Mouse (Mus musculus) neural tube, embryonic 13.5 days (tissue): ENCODE results near the gene Scnn1a. TPM values are rescaled to one million over a fixed set of nuclear protein-coding genes. Genes with fewer than 3 reads are reported as not detected.

ENCODE experiments used
- ATAC-seq: fragments of 200-750 bp; cut with Nextera tagmentation; 2 replicates; pipeline ENCODE4 v1.8.0; 2017; ENCODE audit warnings: low read depth, mild to moderate bottlenecking, moderate TSS enrichment, moderate library complexity
- H3K27ac ChIP-seq: fragments of 300-500 bp; sonication (generic); replicated peaks from 2 replicates; pipeline ENCODE4 v1.5.1; 2015; ENCODE audit warnings: moderate library complexity, mild to moderate bottlenecking, inconsistent platforms
- H3K27me3 ChIP-seq: fragments of 300-500 bp; sonication (generic); 2 replicates; pipeline ENCODE4 v1.6.1; 2015; ENCODE audit warnings: mild to moderate bottlenecking, inconsistent platforms
- H3K36me3 ChIP-seq: fragments of 300-500 bp; sonication (generic); 2 replicates; pipeline ENCODE4 v1.6.1; 2015; ENCODE audit warnings: mild to moderate bottlenecking, inconsistent platforms
- H3K4me1 ChIP-seq: fragments of 300-500 bp; sonication (generic); replicated peaks from 2 replicates; pipeline ENCODE4 v1.6.1; 2015; ENCODE audit warnings: inconsistent platforms
- H3K4me2 ChIP-seq: fragments of 300-500 bp; sonication (generic); 2 replicates; pipeline ENCODE4 v1.6.1; 2015; ENCODE audit warnings: inconsistent platforms, mild to moderate bottlenecking, moderate library complexity
- H3K4me3 ChIP-seq: fragments of 300-500 bp; sonication (generic); 2 replicates; pipeline ENCODE4 v1.5.1; 2015; ENCODE audit warnings: mild to moderate bottlenecking, inconsistent platforms
- H3K9ac ChIP-seq: fragments of 300-500 bp; sonication (generic); 2 replicates; pipeline ENCODE4 v1.6.1; 2015; ENCODE audit warnings: moderate library complexity, mild to moderate bottlenecking, inconsistent platforms
- H3K9me3 ChIP-seq: fragments of 300-500 bp; sonication (generic); 2 replicates; pipeline ENCODE4 v1.6.1; 2016; ENCODE audit warnings: inconsistent platforms
- WGBS: fragments of 180-500 bp; shearing (Covaris S2); methylation state at CpG from one replicate; pipeline ENCODE4 v1.1.7; 2015; 5-methylcytosine and 5-hydroxymethylcytosine counted together
- polyA plus RNA-seq: library from polyadenylated mRNA; unstranded; fragments of >200 nt; fragmentation: Nextera tagmentation; extraction: Ambion mirVana; gene quantifications from 2 replicates; pipeline ENCODE4 v1.2.1, GENCODE M21; 2015

Gene Scnn1a
- polyA plus RNA-seq, 1 experiment from 2014 or later, result 0.36 TPM

GRCm38 (mm10) chr6:125355197-125355741 lies 34.8 kb downstream of the Scnn1a start:
- 6% methylated on average over 10 of the region's 10 CpGs for WGBS
- no peak overlapping the region; the same call in 1 of the 2 replicates for H3K27ac ChIP-seq
- no peak overlapping the region for H3K9ac ChIP-seq
- no peak for ATAC-seq
- H3K4me1 ChIP-seq, result peaks cover 39% of the 10 kb centered on the region
- peaks cover 2% of the 10 kb centered on the region for H3K27me3 ChIP-seq
- no peak overlapping the region for H3K4me3 ChIP-seq
- H3K9me3 ChIP-seq, result no peaks in the 10 kb centered on the region
- H3K4me2 ChIP-seq, result peak overlapping the region; percentile 35
- no peaks in the 10 kb centered on the region for H3K36me3 ChIP-seq

- no peak overlapping the region for H3K4me3 ChIP-seq
- no peak for ATAC-seq
- no peak overlapping the region for H3K9ac ChIP-seq
- H3K9me3 ChIP-seq, result no peaks in the 10 kb centered on the region
- peaks cover 2% of the 10 kb centered on the region for H3K27me3 ChIP-seq
- no peak overlapping the region for H3K27ac ChIP-seq
- 37% methylated on average over 8 of the region's 8 CpGs for WGBS
- no peaks in the 10 kb centered on the region for H3K36me3 ChIP-seq
- H3K4me2 ChIP-seq, result no peak overlapping the region
- peaks cover 35% of the 10 kb centered on the region for H3K4me1 ChIP-seq
These were observed 35.8 kb downstream of the Scnn1a start for GRCm38 (mm10) chr6:125356264-125356663.

- 89% methylated on average over 15 of the region's 15 CpGs for WGBS
- Histone ChIP-seq H3K4me1 (peaks cover 31% of the 10 kb centered on the region), H3K36me3 (no peaks in the 10 kb centered on the region), H3K4me2 (no peak overlapping the region), H3K4me3 (no peak overlapping the region), H3K9ac (no peak overlapping the region), H3K9me3 (no peaks in the 10 kb centered on the region), H3K27me3 (peaks cover 13% of the 10 kb centered on the region), H3K27ac (no peak overlapping the region)
- ATAC-seq, result no peak
These were observed 36.9 kb downstream of the Scnn1a start for GRCm38 (mm10) chr6:125357334-125357733.

- 58% methylated on average over 9 of the region's 9 CpGs for WGBS
- no peak overlapping the region for H3K4me2 ChIP-seq
- no peak for ATAC-seq
These were observed 39.5 kb downstream of the Scnn1a start for GRCm38 (mm10) chr6:125359999-125360398.

GRCm38 (mm10) chr6:125360846-125361245 lies 40.4 kb downstream of the Scnn1a start:
- H3K4me2 ChIP-seq, result no peak overlapping the region
- WGBS, result 47% methylated on average over 9 of the region's 9 CpGs

More at GRCm38 (mm10) chr6:125359999-125360398, 39.5 kb downstream of the Scnn1a start:
- H3K27me3 ChIP-seq, result peaks cover 40% of the 10 kb centered on the region
- H3K9ac ChIP-seq, result no peak overlapping the region
- H3K9me3 ChIP-seq, result no peaks in the 10 kb centered on the region
- no peak overlapping the region for H3K4me3 ChIP-seq
- no peaks in the 10 kb centered on the region for H3K36me3 ChIP-seq
- H3K27ac ChIP-seq, result no peak overlapping the region
- H3K4me1 ChIP-seq, result peaks cover 33% of the 10 kb centered on the region

GRCm38 (mm10) chr6:125361467-125362291 lies 41.2 kb downstream of the Scnn1a start:
- Histone ChIP-seq H3K4me2 (peak overlapping the region; percentile 52), H3K36me3 (no peaks in the 10 kb centered on the region), H3K9ac (peak overlapping the region; percentile 44; the same call in 1 of the 2 replicates), H3K27me3 (peaks cover 47% of the 10 kb centered on the region), H3K9me3 (no peaks in the 10 kb centered on the region), H3K27ac (no peak overlapping the region), H3K4me1 (peaks cover 25% of the 10 kb centered on the region), H3K4me3 (peak overlapping the region; percentile 17)
- WGBS, result 19% methylated on average over 38 of the region's 38 CpGs
- ATAC-seq, result peak; percentile 61

More at GRCm38 (mm10) chr6:125360846-125361245, 40.4 kb downstream of the Scnn1a start:
- Histone ChIP-seq H3K27me3 (peaks cover 44% of the 10 kb centered on the region), H3K36me3 (no peaks in the 10 kb centered on the region), H3K4me3 (no peak overlapping the region), H3K27ac (no peak overlapping the region), H3K9me3 (no peaks in the 10 kb centered on the region), H3K9ac (peak overlapping the region; percentile 44; the same call in 1 of the 2 replicates), H3K4me1 (peaks cover 25% of the 10 kb centered on the region)
- no peak for ATAC-seq

GRCm38 (mm10) chr6:125363021-125363420 lies 42.6 kb downstream of the Scnn1a start:
- 12% methylated on average over 15 of the region's 15 CpGs for WGBS
- peaks cover 47% of the 10 kb centered on the region for H3K27me3 ChIP-seq
- H3K9me3 ChIP-seq, result no peaks in the 10 kb centered on the region
- H3K9ac ChIP-seq, result 0 out of 2 replicates have a peak overlapping the region, but pooled peaks have one; percentile 35
- H3K4me3 ChIP-seq, result 0 out of 2 replicates have a peak overlapping the region, but pooled peaks have one; percentile 7
- H3K4me1 ChIP-seq, result peaks cover 25% of the 10 kb centered on the region
- ATAC-seq, result no peak
- H3K36me3 ChIP-seq, result no peaks in the 10 kb centered on the region
- no peak overlapping the region for H3K27ac ChIP-seq
- H3K4me2 ChIP-seq, result peak overlapping the region; percentile 34

GRCm38 (mm10) chr6:125363451-125364242 lies 43.2 kb downstream of the Scnn1a start:
- 0 out of 2 replicates have a peak overlapping the region, but pooled peaks have one; percentile 35 for H3K9ac ChIP-seq
- no peaks in the 10 kb centered on the region for H3K36me3 ChIP-seq
- no peak overlapping the region for H3K27ac ChIP-seq
- H3K4me3 ChIP-seq, result 0 out of 2 replicates have a peak overlapping the region, but pooled peaks have one; percentile 7
- H3K27me3 ChIP-seq, result peaks cover 47% of the 10 kb centered on the region
- peak overlapping the region; percentile 34 for H3K4me2 ChIP-seq
- no peak for ATAC-seq
- peaks cover 25% of the 10 kb centered on the region for H3K4me1 ChIP-seq
- 8% methylated on average over 23 of the region's 23 CpGs for WGBS
- no peaks in the 10 kb centered on the region for H3K9me3 ChIP-seq

- H3K4me2 ChIP-seq, result no peak overlapping the region
- H3K4me1 ChIP-seq, result peaks cover 25% of the 10 kb centered on the region
- no peaks in the 10 kb centered on the region for H3K36me3 ChIP-seq
- H3K4me3 ChIP-seq, result no peak overlapping the region
- no peak overlapping the region for H3K27ac ChIP-seq
- 7% methylated on average over 8 of the region's 8 CpGs for WGBS
- H3K27me3 ChIP-seq, result peaks cover 47% of the 10 kb centered on the region
- ATAC-seq, result no peak
- H3K9ac ChIP-seq, result no peak overlapping the region
- H3K9me3 ChIP-seq, result no peaks in the 10 kb centered on the region
These were observed 44.0 kb downstream of the Scnn1a start for GRCm38 (mm10) chr6:125364448-125364847.

- Histone ChIP-seq H3K36me3 (no peaks in the 10 kb centered on the region), H3K27me3 (peaks cover 47% of the 10 kb centered on the region), H3K4me1 (peaks cover 25% of the 10 kb centered on the region), H3K9ac (no peak overlapping the region), H3K9me3 (no peaks in the 10 kb centered on the region), H3K27ac (no peak overlapping the region), H3K4me2 (no peak overlapping the region), H3K4me3 (no peak overlapping the region)
- ATAC-seq, result no peak
- WGBS, result 90% methylated on average over 5 of the region's 5 CpGs
These were observed 45.1 kb downstream of the Scnn1a start for GRCm38 (mm10) chr6:125365522-125365921.

- H3K9ac ChIP-seq, result no peak overlapping the region
- WGBS, result 78% methylated on average over 1 of the region's 1 CpGs
- H3K4me3 ChIP-seq, result no peak overlapping the region
- ATAC-seq, result no peak
- H3K27ac ChIP-seq, result no peak overlapping the region
- H3K4me1 ChIP-seq, result peaks cover 23% of the 10 kb centered on the region
- no peaks in the 10 kb centered on the region for H3K36me3 ChIP-seq
- H3K27me3 ChIP-seq, result peaks cover 46% of the 10 kb centered on the region
- H3K9me3 ChIP-seq, result no peaks in the 10 kb centered on the region
- H3K4me2 ChIP-seq, result no peak overlapping the region
These were observed 45.7 kb downstream of the Scnn1a start for GRCm38 (mm10) chr6:125366133-125366532.
